Mouse (Mus musculus): ENCODE data around the gene Slc16a13.

DNA sequence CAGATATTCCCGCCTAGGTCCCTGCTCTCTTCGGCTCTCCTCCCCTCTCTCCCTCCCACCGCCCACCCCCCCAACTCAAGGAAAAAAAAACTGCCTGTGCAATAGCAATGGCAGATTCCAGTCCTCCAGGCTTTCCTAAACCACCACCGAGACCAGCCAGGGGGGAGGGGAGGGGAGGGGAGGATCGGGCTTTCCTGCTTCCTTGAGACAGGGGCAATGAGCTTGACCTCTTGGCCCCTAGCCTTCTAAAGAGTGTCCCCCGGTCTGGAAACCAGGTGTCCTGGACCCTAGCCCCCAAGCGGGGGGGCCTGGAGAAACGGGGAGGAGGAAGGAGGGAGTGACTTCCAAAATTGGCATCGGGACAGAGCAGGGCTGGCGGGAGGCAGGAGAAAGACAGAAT is 11.7 kb upstream of the Slc16a13 start:
- TF ChIP-seq CTCF (IDR thresholded peaks at IDR 0.05): no peak
- TF ChIP-seq POLR2A (IDR thresholded peaks at IDR 0.05; ENCODE audit: insufficient read depth, low read depth, low read length): no peak
